Mouse (Mus musculus) hindbrain, embryonic 12.5 days (tissue): ENCODE data around the gene H2-Q4. TPM values are rescaled to one million over a fixed set of nuclear protein-coding genes. Genes with fewer than 3 reads are reported as not detected.
A peak's percentile ranks its signal among the peaks of the same experiment; 100 is the strongest.
"Not testable (repeated sequence)": the region's sequence is repeated elsewhere in the genome, so short reads cannot be mapped to it uniquely, and the experiment has no call there.

Experiments used
- ATAC-seq: fragments of 200-750 bp; cut with Nextera tagmentation; 2 replicates; pipeline ENCODE4 v1.8.0; 2017; ENCODE audit warnings: moderate TSS enrichment; ENCODE audit not compliant: low FRiP score
- H3K27ac ChIP-seq: fragments of 300-500 bp; sonication (generic); 2 replicates; pipeline ENCODE4 v1.5.1; 2016; ENCODE audit warnings: mild to moderate bottlenecking
- H3K27me3 ChIP-seq: fragments of 300-500 bp; sonication (generic); 2 replicates; pipeline ENCODE4 v1.6.1; 2016; ENCODE audit warnings: mild to moderate bottlenecking
- H3K36me3 ChIP-seq: fragments of 300-500 bp; sonication (generic); 2 replicates; pipeline ENCODE4 v1.6.1; 2016; ENCODE audit warnings: mild to moderate bottlenecking
- H3K4me1 ChIP-seq: fragments of 300-500 bp; sonication (generic); 2 replicates; pipeline ENCODE4 v1.6.1; 2016
- H3K4me2 ChIP-seq: fragments of 300-500 bp; sonication (generic); replicated peaks from 2 replicates; pipeline ENCODE4 v1.6.1; 2016; ENCODE audit warnings: mild to moderate bottlenecking
- H3K4me3 ChIP-seq: fragments of 300-500 bp; sonication (generic); 2 replicates; pipeline ENCODE4 v1.5.1; 2016; ENCODE audit warnings: mild to moderate bottlenecking
- H3K9ac ChIP-seq: fragments of 300-500 bp; sonication (generic); 2 replicates; pipeline ENCODE4 v1.6.1; 2016; ENCODE audit warnings: mild to moderate bottlenecking, moderate library complexity
- H3K9me3 ChIP-seq: fragments of 300-500 bp; sonication (generic); replicated peaks from 2 replicates; pipeline ENCODE4 v1.6.1; 2016; ENCODE audit warnings: mild to moderate bottlenecking
- WGBS: fragments of 180-500 bp; shearing (Covaris S2); methylation state at CpG from one replicate; pipeline ENCODE4 v1.1.7; 2016; 5-methylcytosine and 5-hydroxymethylcytosine counted together
- polyA plus RNA-seq: library from polyadenylated mRNA; unstranded; fragments of >200 nt; fragmentation: Nextera tagmentation; extraction: Ambion mirVana; gene quantifications from 2 replicates; pipeline ENCODE4 v1.2.1, GENCODE M21; 2016

H2-Q4 gene
- polyA plus RNA-seq, 1 experiment from 2014 or later = 1.7 TPM

- H3K9ac ChIP-seq, ATAC-seq: not testable (repeated sequence)
Observed at GRCm38 (mm10) chr17:35389796-35390195, 10.4 kb downstream of the H2-Q4 start.

GRCm38 (mm10) chr17:35392671-35393070 lies 13.3 kb downstream of the H2-Q4 start:
- 64% methylated on average over 2 of the region's 2 CpGs for WGBS
- H3K4me1 ChIP-seq, H3K4me3 ChIP-seq, H3K27ac ChIP-seq, H3K9ac ChIP-seq, H3K36me3 ChIP-seq, H3K9me3 ChIP-seq, ATAC-seq, H3K4me2 ChIP-seq: not testable (repeated sequence)
- peaks cover 17% of the 10 kb centered on the region for H3K27me3 ChIP-seq

More at GRCm38 (mm10) chr17:35389796-35390195, 10.4 kb downstream of the H2-Q4 start:
- not testable (repeated sequence) for H3K9me3 ChIP-seq, H3K4me2 ChIP-seq, H3K4me3 ChIP-seq, H3K27ac ChIP-seq, H3K27me3 ChIP-seq, H3K4me1 ChIP-seq, H3K36me3 ChIP-seq
- 4% methylated on average over 7 of the region's 7 CpGs for WGBS

- 2% methylated on average over 60 of the region's 75 CpGs for WGBS
- peak; percentile 67 for ATAC-seq
- peak overlapping the region; percentile 30 for H3K4me3 ChIP-seq
- not testable (repeated sequence) for H3K9ac ChIP-seq, H3K4me1 ChIP-seq, H3K9me3 ChIP-seq, H3K27ac ChIP-seq, H3K36me3 ChIP-seq
- peak overlapping the region; percentile 48 for H3K4me2 ChIP-seq
- H3K27me3 ChIP-seq = peaks cover 17% of the 10 kb centered on the region
Observed at GRCm38 (mm10) chr17:35393864-35394800, 14.7 kb downstream of the H2-Q4 start.

GRCm38 (mm10) chr17:35396956-35397355 lies 17.5 kb downstream of the H2-Q4 start:
- 94% methylated on average over 2 of the region's 2 CpGs for WGBS
- H3K9me3 ChIP-seq, H3K9ac ChIP-seq, H3K4me1 ChIP-seq, H3K36me3 ChIP-seq, H3K4me3 ChIP-seq, H3K27ac ChIP-seq, ATAC-seq, H3K4me2 ChIP-seq: not testable (repeated sequence)
- peaks cover 17% of the 10 kb centered on the region for H3K27me3 ChIP-seq

GRCm38 (mm10) chr17:35413057-35413456 lies 33.6 kb downstream of the H2-Q4 start:
- not testable (repeated sequence) for H3K4me2 ChIP-seq, H3K27ac ChIP-seq, H3K4me3 ChIP-seq, H3K4me1 ChIP-seq, H3K9me3 ChIP-seq, H3K9ac ChIP-seq, ATAC-seq, H3K27me3 ChIP-seq, H3K36me3 ChIP-seq
- no CpG with 5 or more reads among the region's 1 CpGs for WGBS

- H3K4me2 ChIP-seq, H3K27me3 ChIP-seq, H3K9ac ChIP-seq, H3K9me3 ChIP-seq, H3K36me3 ChIP-seq, ATAC-seq, H3K4me1 ChIP-seq, H3K27ac ChIP-seq, H3K4me3 ChIP-seq: not testable (repeated sequence)
- 80% methylated on average over 3 of the region's 10 CpGs for WGBS
Observed at GRCm38 (mm10) chr17:35415273-35416129, 36.1 kb downstream of the H2-Q4 start.

GRCm38 (mm10) chr17:35418772-35419171 lies 39.4 kb downstream of the H2-Q4 start:
- no peaks in the 10 kb centered on the region for H3K4me1 ChIP-seq
- 77% methylated on average over 7 of the region's 7 CpGs for WGBS
- no peak overlapping the region for H3K4me2 ChIP-seq
- H3K27me3 ChIP-seq = peaks cover 19% of the 10 kb centered on the region
- H3K36me3 ChIP-seq = no peaks in the 10 kb centered on the region
- H3K4me3 ChIP-seq = no peak overlapping the region
- no peak overlapping the region for H3K27ac ChIP-seq
- ATAC-seq = no peak
- no peaks in the 10 kb centered on the region for H3K9me3 ChIP-seq
- no peak overlapping the region for H3K9ac ChIP-seq

GRCm38 (mm10) chr17:35419564-35419963 lies 40.1 kb downstream of the H2-Q4 start:
- not testable (repeated sequence) for H3K4me2 ChIP-seq, H3K27ac ChIP-seq, ATAC-seq, H3K9me3 ChIP-seq, H3K9ac ChIP-seq, H3K36me3 ChIP-seq, H3K4me3 ChIP-seq, H3K4me1 ChIP-seq
- peaks cover 23% of the 10 kb centered on the region for H3K27me3 ChIP-seq
- WGBS = 73% methylated on average over 4 of the region's 4 CpGs

GRCm38 (mm10) chr17:35420206-35420810 lies 40.9 kb downstream of the H2-Q4 start:
- H3K4me2 ChIP-seq, ATAC-seq, H3K9me3 ChIP-seq, H3K4me3 ChIP-seq, H3K36me3 ChIP-seq, H3K9ac ChIP-seq, H3K27ac ChIP-seq, H3K4me1 ChIP-seq: not testable (repeated sequence)
- peaks cover 30% of the 10 kb centered on the region for H3K27me3 ChIP-seq
- WGBS = 17% methylated on average over 11 of the region's 11 CpGs

GRCm38 (mm10) chr17:35421331-35421730 lies 41.9 kb downstream of the H2-Q4 start:
- peaks cover 40% of the 10 kb centered on the region for H3K27me3 ChIP-seq
- H3K9ac ChIP-seq, H3K4me1 ChIP-seq, ATAC-seq, H3K36me3 ChIP-seq, H3K9me3 ChIP-seq, H3K4me2 ChIP-seq, H3K27ac ChIP-seq, H3K4me3 ChIP-seq: not testable (repeated sequence)
- 92% methylated on average over 4 of the region's 4 CpGs for WGBS

- 89% methylated on average over 5 of the region's 5 CpGs for WGBS
- H3K4me1 ChIP-seq, H3K4me3 ChIP-seq, ATAC-seq, H3K36me3 ChIP-seq, H3K4me2 ChIP-seq, H3K9me3 ChIP-seq, H3K27ac ChIP-seq, H3K9ac ChIP-seq: not testable (repeated sequence)
- H3K27me3 ChIP-seq = peaks cover 42% of the 10 kb centered on the region
Observed at GRCm38 (mm10) chr17:35422360-35422759, 42.9 kb downstream of the H2-Q4 start.

GRCm38 (mm10) chr17:35423131-35423810 lies 43.9 kb downstream of the H2-Q4 start:
- H3K4me2 ChIP-seq, H3K9me3 ChIP-seq, H3K36me3 ChIP-seq, H3K4me3 ChIP-seq, H3K9ac ChIP-seq, H3K27ac ChIP-seq, ATAC-seq, H3K4me1 ChIP-seq: not testable (repeated sequence)
- WGBS = 80% methylated on average over 3 of the region's 3 CpGs
- H3K27me3 ChIP-seq = peaks cover 38% of the 10 kb centered on the region
